Mouse (Mus musculus): ENCODE measurements around the gene Gps2.
"Not testable (repeated sequence)": the region's sequence is repeated elsewhere in the genome, so short reads cannot be mapped to it uniquely, and the experiment has no call there.

Gene Gps2

DNA sequence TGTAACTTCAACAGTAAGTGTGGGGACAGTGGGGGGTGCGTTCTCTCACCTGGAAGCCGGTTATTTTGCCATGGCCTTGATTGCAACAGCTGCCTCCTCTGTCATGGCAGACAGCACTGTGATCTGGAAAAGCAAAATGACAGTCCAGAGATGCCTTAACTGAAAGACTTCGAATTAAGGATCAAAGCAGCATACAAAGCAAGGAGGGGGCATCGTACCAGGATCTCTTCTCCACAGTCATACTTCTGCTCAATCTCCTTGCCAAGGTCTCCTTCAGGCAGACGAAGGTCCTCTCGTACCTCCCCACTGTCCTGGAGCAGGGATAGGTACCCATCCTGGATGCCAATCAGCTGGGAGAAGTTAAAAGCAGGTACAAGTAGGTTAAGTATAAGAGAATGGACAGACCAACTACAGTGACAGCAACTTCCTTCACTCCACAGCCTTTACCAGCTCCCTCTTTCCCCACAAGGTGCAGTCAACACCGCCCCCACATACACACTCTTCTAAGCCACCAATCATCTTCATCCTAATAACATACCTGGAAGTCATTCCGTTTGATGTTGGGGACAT lies 3.8 kb downstream of the Gps2 start:
- no peak for DNase-seq

DNA sequence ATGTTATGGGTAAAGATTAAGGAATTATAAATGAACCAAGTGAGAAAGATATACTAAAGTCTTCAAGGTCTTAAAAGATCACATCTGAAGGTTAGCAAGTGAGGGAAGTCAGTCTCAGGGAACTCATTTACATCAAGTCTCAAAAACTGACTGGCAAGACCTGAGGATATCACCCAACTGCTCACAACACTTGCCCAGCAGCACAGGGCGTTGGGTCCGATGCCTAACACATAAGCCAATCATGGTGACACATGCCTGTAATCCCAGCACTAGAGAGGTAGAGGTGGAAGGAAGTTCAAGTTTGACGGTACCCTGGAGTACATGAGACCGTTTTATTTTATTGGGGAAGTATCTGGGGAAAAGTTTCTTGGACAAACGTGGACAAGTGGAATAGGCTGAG lies 4.4 kb downstream of the Gps2 start:
- no peak for DNase-seq

DNA sequence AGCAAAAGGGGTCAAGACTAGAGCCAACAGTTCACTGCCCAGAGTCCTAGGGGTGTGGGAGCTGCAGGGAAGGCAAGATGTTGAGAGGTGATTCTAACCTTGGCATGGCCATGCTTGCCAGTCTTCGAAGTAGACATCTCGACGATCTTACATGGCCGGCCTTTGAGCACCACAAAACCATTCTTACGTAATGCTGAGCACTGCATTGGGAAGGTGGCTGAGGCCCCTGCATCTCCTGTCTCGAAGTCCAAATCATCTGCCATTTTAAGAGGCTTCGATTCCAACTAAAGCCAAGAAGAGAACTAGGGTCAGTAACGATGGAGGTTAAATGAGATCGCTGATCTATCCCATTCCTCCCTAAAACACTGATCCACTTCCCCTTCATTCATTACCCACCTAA lies 5.4 kb downstream of the Gps2 start:
- DNase-seq: no peak

DNA sequence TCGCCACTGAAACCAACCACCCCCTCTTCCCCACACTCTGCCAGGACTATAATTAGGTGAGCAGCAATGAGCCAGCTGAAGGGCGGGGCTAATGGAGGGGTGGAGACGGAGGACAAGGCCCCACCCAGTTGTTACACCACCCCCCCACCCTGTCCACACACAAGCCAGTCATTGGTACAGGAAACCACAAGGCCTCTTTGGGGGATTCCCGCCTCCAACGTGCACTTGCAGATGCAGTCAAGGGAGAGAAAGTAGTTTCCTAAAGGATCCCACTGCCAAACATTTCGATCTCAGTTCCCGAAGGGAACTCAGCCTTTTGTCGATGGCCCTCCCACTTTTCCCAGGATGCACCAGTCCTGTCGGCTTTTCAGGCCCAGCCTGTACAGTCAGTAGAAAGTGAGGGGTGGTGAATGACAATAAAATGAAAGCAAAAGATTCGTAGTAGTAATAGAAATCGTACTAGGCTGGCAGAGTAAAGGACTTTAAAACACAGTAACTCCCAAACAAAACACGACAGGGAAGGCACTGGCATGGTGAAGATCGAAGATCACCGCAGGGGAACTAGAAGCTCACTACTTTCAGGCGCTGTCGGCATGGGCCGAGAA lies 6.1 kb downstream of the Gps2 start:
- DNase-seq: peak; percentile 75

DNA sequence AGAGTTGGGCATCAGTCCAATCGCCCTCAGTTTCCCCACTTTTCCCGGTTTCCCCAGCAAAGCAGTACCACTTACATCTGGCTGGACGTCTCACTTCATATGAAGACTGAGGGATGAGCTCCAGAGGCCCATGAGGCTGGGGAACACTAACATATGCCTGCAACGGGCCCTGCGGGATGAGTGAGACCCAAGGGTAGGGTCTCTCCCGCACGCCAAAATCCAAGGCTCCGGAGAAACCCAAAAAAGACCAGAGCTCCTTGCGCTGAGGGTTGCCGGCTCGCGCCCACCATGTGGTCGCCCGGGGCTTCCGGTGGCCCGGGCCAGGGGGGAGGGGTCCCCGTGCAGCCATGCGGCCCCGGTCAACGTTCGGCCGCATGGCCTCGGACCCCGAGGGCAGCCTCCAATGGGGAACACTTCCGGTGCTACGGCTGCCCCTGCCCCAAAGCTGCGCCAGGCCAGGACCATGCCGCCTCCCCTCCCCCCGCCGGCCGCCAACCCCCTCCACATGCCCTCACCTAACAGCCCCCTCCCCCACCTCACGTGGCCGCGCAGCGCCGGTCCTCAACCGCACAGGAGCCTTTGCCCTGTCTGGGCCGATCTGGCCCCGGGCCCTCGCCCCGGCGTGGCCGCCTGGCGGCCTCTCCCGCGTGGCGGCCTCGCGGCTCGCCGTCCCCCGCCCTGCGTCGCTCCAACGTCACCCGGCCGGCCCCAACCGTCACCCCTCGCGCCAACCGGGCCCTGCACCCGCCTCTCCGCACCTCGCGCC lies 6.8 kb downstream of the Gps2 start:
- DNase-seq: peak; percentile 69

DNA sequence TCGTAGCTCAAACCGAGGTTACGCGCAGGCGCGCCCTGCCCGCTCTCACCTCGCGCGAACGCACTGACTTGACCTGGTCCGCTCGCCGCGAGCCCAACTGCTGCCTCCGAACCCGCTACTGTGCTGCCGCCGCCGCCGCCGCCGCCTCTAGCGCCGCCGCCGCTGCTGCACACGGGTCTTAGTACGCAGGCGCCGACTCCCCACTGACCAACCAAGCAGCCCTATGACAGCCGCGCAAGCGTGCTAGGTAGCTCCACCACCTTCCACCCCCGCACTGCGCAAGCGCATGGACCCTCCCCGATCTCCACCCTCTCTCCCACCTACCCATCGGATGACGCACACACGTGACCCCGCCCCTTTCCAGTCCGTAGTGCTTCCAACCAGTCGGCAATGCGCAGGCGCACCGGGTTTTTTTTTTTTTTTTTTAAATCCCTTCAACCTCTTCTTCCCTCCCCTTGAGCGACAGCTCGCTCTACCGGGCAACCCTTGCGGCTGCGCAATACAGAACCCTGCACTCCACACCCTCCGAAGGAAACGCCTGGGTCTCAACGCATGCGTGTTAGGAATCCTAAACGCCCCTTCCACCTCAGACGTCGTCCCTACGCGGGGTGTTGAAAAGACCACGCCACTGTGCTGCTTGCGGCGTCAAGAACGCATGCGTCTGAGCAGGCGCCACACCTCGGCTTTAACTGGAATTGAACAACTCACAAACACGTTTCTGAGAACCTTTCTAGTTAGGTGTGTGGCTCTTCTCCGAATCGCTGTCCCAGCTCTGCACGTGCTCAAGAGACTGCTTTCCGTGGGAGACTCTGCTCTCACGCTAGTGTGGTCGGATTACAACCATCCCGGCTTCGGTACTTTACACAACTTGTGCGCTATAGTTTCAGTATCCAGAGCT lies 7.7 kb downstream of the Gps2 start, which contains the start of gene Eif5a:
Eif5a (minus strand) TSS at position 845 of the 898 bp plus-strand sequence.
- peak; percentile 99 for DNase-seq

DNA sequence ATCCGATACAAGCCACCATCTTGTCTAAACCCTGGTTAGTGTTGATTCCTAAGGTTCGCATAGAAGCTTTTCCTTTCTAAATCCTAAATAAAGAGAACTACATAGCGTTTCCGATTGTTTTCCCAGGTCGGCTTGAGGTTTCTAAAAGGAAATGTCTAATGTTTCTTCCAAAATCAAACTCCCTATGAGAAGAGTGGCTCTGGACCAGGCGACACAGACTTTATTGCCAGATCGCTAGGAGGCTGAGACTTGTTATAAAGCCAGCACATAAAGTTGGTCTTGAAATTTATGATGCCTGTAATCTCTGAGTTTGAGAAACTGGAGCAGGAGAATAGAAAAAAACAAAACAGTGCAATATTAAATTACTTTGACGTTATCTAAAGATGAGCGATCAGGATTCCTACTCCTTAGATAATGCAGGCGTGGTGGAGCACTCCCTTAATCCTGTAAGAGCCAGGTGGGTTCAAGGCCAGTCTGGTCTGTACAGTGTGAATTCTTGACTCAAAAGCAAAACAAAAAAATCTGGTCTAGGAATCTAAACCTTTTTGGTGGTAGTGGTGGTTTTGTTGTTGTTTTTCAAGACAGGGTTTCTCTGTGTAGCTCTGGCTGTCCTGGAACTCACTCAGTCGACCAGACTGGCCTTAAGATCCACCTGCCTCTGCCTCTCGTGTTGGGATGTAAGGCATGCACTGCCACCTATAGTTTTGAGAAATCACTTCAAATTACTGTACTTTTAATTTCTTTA lies 8.5 kb downstream of the Gps2 start:
- peak; percentile 31 for DNase-seq

DNA sequence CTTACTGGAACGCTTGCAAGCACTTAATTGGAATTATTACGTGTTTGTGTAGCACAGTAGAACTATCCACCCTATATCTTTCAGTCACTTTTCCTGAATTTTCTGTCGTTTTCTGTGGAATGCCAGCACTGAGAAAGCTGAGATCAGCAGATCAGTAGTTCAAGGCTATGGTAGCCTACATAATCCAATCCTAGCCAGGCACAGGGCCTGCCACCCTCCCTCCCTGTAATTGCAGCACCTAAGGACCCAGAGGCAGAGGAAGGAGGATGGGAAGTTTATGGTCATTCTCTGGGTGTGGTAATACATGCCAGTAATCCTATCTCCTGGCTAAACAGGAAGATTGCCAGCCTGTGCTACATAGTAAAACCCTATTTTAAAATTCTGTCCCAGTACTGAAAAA lies 9.1 kb downstream of the Gps2 start:
- no peak for DNase-seq

DNA sequence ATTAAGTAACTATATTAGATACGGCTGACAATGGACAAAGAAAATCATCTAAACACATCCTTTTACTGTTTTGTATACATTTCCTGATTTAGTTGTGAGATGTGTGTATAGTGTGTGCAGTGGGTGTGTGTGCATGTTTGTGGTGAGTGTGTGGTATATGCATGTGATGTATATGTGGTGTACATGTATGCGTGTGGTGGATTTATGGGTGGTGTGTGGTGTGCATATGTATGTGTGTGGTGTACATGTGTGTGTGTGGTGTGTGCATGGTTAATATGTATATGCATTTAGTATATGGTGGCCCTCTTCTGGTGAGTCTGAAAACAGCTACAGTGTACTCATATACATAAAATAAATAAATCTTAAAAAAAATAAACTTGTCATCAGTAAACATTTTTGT lies 13.8 kb downstream of the Gps2 start:
- no peak for DNase-seq

DNA sequence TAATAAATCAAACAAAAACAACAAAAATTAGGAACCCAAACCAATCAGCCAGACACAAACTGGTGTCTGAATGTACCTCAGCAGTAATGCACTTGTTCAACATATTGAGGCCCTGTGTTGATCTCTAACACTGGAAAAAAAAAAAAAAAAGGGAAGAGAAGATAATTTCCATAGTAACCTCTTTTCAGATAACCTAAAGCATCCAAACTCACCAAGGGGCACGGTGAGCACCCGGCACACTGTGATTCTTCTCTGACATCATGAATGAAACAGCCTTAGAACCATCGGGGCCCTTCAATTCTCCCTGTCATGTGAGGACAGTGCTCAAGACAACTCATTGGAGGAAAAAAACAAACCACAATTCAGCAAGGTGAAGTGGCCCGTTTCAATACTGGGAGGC lies 16.0 kb downstream of the Gps2 start:
- DNase-seq: no peak

DNA sequence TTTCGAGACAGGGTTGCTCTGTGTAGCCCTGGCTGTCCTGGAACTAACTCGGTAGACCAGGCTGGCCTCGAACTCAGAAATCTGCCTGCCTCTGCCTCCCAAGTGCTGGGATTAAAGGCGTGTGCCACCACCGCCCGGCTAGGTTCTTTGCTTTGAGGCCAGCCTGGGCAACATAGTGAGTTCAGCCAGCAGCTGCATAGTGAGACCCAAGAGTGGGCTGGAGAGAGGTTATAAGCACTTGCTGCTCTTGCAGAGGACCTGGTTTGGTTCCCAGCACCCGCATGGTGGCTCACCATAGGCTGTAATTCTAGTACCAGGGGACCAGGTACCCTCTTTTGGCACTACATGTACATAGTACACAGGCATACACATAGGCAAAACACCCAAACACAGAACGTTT lies 16.5 kb downstream of the Gps2 start:
- DNase-seq: not testable (repeated sequence)

DNA sequence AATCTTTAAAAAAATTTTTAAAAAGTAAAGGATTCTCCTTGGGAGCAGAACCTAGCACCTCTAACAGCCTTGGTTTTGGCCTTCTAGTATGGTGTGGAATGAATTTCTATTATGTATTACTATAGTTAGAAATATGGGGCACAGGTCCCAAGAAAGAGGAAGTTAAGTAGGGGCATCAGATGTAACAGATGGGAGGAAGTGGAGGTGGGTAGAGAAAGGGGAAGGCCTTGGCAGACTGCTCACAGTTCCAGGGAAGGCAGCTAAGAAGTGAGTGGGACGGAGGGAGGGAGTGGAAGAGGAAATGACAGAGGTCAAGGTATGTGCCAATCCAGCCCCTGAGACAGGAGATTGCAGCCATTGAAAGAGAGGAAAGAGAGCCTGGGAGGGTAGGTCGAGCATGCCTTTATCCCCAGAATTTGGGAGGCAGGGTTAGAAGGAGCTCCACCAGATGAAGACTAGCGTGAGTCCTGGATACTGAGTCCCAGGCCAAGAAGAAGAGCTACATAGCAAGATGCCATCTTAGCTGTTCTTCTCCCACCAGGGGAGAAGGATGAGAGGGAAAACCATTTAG lies 17.4 kb downstream of the Gps2 start:
- no peak for DNase-seq

DNA sequence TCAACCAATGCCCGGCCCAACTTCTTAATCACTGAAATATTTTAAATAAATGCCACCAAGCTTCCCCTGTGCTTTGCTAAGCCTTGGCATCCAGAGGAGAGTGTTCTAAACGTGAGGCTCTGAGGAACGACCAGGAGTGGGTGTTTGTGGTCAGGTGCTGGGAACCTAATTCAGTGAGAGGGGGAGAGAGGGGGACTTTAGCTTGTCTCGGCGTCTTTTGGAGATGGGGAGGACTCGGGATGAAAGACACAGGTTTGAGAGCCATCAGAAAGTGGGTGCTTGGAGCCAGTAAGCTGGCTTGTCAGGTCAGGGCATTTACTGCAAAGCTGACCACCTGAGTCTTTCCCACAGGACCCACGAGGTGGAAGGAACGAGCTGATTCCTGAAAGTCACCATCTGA lies 18.1 kb downstream of the Gps2 start:
- no peak for DNase-seq

DNA sequence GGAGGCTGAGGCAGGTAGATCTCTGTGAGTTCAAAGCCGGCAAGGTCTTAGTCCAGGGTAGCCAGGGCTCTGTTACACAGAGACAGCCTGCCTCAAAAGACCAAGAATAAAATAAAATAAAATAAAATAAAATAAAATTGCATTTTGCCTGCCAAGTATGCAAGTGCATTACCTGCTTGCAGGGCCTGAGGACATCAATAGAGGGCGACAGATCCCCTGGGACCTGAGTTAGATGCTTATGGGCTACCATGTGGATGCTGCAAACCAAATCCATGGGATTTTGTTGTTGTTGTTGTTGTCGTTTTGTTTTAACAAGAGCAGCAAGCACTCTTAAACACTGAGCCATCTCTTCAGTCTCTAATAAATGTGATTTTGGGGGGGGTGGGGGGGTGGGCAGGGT lies 18.6 kb downstream of the Gps2 start:
- no peak for DNase-seq

DNA sequence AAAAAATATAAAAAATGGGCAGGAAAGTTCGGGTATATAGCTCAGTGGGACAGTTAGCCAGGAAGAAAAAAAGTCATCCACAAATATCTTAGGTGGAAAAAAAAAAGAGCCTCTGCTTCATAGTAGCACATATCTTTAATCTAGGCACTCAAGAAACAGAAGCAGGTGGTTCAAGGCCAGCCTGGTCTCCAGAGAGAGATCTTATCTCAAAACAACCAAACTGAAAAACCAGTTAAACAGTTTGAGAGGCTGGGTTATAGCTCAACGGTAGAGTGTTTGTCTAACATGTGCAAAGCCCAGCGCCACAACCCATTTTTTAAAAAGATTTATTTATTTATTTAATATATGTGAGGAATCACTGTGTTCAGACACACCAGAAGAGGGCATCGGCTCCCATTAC lies 19.4 kb downstream of the Gps2 start:
- no peak for DNase-seq

DNA sequence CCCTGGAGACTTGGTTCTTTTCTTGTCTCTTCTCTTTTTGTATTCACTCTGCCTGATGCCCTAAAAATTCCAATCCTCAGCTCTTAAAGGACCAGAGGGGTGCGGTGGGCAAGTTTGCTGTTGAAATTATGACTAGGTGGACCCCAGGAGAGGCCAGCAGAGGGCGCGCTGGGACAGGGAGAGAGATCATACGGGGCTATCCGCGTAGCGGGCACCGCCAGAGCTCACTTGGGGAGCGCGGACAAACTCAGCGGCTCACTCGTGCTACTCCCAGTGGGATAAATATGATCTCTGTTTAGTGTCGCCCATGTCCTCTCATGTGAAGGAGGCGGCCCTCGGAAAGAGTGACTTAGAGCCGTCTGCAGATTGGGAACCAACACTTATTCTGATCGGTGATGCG lies 20.5 kb downstream of the Gps2 start:
- DNase-seq: peak; percentile 94

DNA sequence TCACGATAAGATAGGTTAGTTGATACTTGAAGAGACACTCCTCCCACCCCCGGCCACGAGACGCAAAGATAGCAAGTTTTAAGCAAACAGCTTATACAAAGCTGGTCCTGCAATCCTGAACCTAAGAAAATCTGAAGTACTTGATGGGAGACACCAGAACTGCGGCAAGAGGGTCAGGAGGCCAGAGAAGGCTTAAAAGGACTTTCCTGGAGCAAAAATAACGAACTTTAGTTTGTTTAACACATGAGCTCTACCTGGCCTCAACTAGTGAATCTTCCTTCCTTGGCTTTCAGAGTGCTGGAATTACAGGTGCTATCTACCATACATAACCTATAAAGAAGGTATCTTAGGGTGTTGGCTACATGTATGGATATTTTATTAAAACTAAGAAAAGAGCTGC lies 21.0 kb downstream of the Gps2 start:
- DNase-seq: no peak

DNA sequence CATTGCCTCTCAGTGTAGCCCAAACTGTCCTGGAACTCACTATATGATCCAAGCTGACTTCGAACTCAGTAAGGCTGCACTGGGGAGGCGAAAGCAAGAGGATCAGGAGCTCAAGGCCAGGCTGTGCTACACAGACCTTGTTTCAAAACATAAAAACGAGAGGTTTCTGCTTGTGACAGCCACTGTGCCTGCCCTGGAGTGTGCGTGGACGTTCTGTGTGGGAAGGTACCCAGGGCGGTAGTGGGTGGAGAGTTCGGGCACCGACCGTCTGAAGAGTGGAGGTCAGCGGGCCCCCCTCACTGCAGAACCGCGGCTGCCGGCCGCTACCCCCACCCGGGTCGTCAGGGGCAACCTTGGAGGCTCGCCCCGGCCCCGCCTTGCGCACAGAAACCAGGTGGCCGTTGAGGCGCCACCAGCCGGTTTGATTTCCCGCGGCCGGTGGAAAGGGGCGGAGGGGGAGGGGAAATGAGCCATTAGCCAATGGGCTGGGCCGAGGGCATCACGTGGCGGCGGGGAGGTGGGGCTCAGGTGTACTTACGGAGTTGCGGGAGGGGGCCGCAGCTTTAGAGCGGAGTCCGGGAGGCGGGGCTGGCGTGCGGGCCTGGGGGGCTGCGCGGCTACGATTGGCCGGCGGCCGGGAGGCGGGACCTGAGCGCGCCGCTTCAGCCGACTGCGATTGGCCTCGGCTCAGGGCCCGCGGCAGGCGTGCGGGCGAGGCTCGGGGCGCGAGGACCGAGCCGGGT lies 21.6 kb downstream of the Gps2 start, which contains the start of gene Ybx2:
Ybx2 (plus strand) TSS at position 660 of the 743 bp plus-strand sequence.
- DNase-seq: peak; percentile 96

DNA sequence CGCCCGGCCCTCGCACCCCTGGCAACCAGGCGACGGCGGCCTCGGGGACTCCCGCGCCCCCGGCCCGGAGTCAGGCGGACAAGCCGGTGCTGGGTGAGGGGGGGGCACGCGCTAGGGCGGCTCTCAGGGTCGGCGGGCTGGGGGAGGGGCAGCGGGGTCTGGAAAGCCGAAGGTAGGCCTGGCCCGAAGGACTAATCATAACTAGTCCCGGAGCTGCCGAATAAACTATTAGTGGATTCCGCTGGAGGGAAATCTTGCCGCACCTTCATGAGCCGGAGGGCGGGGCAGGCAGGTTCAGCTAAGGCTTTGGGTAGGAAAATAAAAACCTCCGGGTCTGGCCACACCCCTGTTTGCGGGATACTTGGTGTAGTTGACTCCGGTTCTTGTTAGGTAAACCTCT lies 22.5 kb downstream of the Gps2 start:
- DNase-seq: peak; percentile 31

DNA sequence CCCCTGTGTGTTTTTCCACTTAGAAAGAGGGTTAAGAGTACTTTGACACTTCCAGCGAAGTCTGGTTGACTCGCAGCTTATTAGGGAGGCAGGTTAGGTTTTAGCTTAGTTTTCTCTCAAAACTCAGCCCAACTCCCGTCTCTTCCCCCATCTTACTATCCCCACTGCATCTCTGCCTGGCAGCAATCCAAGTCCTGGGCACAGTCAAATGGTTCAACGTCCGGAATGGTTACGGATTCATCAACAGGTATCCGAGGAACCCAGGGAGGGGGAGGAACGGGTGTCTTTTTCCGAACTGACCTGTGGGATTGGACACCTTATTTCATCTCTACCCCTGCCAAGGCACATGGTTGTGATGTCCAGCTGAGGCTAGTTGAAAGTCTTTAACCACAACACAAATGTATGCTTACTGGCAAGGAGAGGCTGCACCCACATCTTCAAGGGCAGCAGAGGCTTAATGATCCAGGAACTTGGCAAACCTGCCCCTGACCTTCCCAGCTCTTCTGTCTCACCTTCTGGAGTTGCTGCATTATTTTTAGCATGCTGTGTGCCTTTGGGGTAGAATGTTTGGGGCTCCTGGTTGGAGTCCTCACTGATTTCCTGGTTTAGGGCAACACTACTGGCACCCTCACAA lies 23.1 kb downstream of the Gps2 start:
- DNase-seq: no peak

DNA sequence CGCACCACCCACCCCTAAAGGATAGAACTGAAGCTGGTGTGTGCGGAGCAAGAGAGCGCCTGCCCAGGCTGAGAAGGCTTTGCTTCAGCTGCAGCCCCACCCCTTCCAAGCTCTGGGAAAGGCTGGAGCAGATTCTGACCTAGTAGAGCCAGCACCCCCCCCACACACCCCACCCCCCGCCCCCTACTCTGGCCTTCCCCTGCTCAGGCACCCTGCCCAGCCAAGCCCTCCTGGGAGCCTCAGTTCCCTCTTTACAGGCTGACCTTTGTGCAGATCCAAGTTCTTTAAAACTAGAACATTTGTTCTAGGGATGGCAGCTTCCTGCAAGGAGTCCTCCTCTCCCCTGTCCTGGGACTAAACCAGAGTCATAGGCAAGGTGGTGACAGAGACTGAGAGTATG lies 23.7 kb downstream of the Gps2 start:
- DNase-seq: no peak
